Mouse (Mus musculus) G1E (cell line): Measurements from ENCODE around the gene Slc22a2.
"Not testable (repeated sequence)": the region's sequence is repeated elsewhere in the genome, so short reads cannot be mapped to it uniquely, and the experiment has no call there.

Experiments
- CTCF ChIP-seq: IDR thresholded peaks from 2 replicates; pipeline ENCODE4 v1.5.1; 2012; ENCODE audit warnings: low read depth, low read length, inconsistent platforms, mixed read lengths
- GATA1 ChIP-seq: IDR thresholded peaks from 2 replicates; pipeline ENCODE4 v1.6.1; 2012; ENCODE audit warnings: borderline replicate concordance, low read length, inconsistent platforms, mixed read lengths
- POLR2AphosphoS5 ChIP-seq: IDR thresholded peaks from 2 replicates; pipeline ENCODE4 v1.6.1; 2012; ENCODE audit warnings: low read depth, low read length, inconsistent platforms; ENCODE audit not compliant: insufficient replicate concordance
- TAL1 ChIP-seq: conservative IDR thresholded peaks from 2 replicates; pipeline ENCODE4 v1.6.1; 2012; ENCODE audit warnings: low read depth, low read length, inconsistent platforms, mixed read lengths

DNA sequence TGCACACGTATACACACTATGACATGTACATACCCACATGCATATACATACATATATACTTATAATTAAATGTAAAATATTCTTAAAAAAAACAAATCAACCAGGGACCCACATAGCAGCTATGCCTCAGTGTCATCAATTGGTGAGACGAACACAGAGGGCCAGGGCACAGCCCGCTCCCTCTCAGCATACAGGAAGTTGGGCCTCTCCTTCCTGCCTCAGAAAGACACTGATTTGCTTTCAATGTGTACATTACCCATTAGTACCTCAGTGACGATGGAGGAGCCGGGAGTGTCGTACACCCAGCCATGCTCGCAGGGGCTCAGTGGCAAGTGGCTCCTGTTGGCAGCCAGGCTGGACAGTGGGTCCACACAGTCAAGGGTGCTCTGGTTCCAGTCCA is 91.0 kb downstream of the Slc22a2 start:
- TF ChIP-seq CTCF, TAL1, POLR2AphosphoS5, GATA1: not testable (repeated sequence)
